Mouse (Mus musculus): ENCODE results near the gene Srp68. TPM values are rescaled to one million over a fixed set of nuclear protein-coding genes. Genes with fewer than 3 reads are reported as not detected.
"Not testable (repeated sequence)": the region's sequence is repeated elsewhere in the genome, so short reads cannot be mapped to it uniquely, and the experiment has no call there.

Gene Srp68
- total RNA-seq, 1 experiment from 2014 or later, result 63.1 TPM

GRCm38 (mm10) chr11:116282912-116283521, 9.0 kb upstream of the Srp68 start:
- no peak for DNase-seq

GRCm38 (mm10) chr11:116282089-116282488, 8.1 kb upstream of the Srp68 start:
- no peak for DNase-seq

DNA sequence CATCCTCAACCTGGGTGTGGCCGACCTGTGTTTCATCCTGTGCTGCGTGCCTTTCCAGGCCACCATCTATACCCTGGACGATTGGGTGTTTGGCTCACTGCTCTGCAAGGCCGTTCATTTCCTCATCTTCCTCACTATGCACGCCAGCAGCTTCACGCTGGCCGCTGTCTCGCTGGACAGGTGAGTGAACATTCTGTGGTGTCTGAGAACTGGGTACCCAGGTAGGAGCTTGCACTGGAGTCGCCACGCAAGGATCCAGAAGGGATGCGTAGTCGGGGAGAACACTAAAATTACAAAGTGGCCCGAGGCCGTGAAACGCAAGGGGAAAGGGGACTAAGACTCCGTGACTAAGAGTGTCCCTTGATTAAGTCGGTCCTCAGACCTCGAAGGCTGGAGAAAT, 7.7 kb upstream of the Srp68 start:
- no peak for DNase-seq

GRCm38 (mm10) chr11:116280751-116281663, 7.0 kb upstream of the Srp68 start, which contains the start of gene Galr2:
TSS of gene Galr2 (plus strand) at chr11:116280939.
- DNase-seq, result no peak

- not testable (repeated sequence) for DNase-seq
Measured at GRCm38 (mm10) chr11:116277184-116277583, 3.2 kb upstream of the Srp68 start.

DNA sequence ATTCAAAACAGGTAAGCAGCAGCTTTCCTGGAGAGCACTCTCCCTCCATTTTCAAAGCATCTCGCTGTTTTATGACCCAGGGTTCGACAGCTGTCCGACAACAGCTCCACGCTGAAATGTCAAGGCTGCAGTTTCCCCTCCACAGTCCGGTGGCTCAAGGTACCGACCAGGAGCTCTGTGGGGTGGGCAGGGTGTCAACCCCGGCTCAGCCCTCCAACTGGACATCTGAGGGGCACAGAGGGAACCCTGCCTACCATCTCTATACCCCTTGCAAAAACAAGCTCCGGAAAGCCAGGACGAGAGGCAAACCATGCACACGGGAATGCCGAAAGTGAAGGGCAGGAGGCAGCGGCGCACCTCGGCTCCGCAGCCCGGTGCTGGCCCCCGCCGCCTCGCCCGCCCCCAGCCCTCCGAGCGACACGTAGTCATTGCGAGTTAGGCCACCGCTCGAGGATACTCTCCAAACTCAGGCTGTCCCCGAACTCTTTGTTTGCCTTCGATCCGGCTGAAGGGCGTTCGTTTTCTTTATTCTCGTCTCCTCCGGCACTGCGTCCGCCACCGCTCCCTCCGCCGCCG, 460 bp downstream of the Srp68 start:
- no peak for DNase-seq

GRCm38 (mm10) chr11:116272589-116273468, 1.2 kb downstream of the Srp68 start:
- DNase-seq, result no peak

GRCm38 (mm10) chr11:116269560-116269959, 4.5 kb downstream of the Srp68 start:
- DNase-seq, result no peak

- DNase-seq, result no peak
Measured at GRCm38 (mm10) chr11:116268313-116268712, 5.7 kb downstream of the Srp68 start.

DNA sequence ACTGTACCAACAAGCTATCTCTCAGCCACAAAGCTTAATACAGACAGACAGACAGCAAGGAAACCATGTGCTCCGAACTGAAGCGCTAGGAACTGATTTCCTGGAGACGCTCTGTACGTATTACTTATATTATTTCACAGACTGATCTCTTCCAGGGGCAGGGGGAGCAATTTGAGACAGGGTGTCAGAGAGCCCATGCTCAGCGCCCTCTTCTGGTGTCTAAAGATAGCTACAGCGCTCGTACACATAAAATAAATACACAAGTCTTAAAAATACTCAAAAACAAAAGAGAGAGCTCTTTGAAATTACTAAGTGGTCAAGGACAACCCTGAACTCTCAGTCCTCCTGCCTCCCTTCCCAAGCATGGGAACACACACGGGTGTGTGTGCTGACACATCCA, 6.4 kb downstream of the Srp68 start:
- DNase-seq, result no peak

- DNase-seq, result no peak
Measured at GRCm38 (mm10) chr11:116265850-116266249, 8.2 kb downstream of the Srp68 start.

GRCm38 (mm10) chr11:116265352-116265751, 8.7 kb downstream of the Srp68 start:
- DNase-seq, result no peak

DNA sequence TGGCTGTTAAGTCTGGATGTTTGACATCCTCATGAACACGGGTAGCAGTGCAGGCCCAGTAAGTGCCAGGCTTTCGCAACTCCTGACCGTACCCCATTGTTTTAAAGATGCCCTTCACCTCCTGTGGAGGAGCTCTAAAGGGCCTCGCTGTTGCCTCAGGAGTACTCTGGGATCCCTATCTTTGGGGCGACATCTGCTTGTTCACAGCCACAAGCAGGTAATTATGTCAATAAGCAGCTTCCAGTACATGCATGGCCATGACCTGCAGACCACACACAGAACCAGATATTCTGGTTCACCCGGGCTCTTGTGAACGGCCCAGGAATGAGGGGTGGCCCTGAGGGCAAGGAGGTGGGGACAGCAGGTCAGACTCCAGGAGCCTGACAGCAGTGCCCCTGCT, 13.8 kb downstream of the Srp68 start:
- no peak for DNase-seq

- DNase-seq, result no peak
Measured at GRCm38 (mm10) chr11:116259461-116259860, 14.6 kb downstream of the Srp68 start.

- no peak for DNase-seq
Measured at GRCm38 (mm10) chr11:116255982-116256675, 17.9 kb downstream of the Srp68 start.

- no peak for DNase-seq
Measured at GRCm38 (mm10) chr11:116255090-116255981, 18.7 kb downstream of the Srp68 start.

GRCm38 (mm10) chr11:116254627-116255026, 19.4 kb downstream of the Srp68 start:
- no peak for DNase-seq

DNA sequence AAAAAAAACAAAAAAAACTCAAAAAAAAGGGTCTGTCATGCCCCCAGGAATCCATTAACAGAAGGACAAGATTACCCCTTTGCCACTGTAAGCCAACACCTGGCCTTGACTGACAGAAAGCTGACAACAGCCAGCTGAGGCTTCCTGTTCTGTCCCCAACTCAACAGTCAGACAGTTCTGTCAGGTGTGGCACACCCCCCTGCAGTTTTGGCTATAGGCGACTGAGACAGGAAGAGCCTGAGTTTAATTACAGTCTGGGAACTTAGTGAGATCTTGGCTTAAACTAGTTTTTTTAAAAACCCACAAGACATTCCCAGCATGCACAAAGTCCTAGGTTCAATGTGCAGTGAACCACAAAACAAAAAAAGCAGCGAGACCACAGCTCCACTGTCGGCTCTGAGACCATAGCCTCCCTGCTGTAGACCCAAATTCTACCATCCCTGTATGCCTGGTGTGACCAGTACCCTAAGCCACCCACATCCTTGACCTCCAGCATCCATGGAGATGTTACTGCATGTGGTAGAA, 20.9 kb downstream of the Srp68 start:
- DNase-seq, result no peak

DNA sequence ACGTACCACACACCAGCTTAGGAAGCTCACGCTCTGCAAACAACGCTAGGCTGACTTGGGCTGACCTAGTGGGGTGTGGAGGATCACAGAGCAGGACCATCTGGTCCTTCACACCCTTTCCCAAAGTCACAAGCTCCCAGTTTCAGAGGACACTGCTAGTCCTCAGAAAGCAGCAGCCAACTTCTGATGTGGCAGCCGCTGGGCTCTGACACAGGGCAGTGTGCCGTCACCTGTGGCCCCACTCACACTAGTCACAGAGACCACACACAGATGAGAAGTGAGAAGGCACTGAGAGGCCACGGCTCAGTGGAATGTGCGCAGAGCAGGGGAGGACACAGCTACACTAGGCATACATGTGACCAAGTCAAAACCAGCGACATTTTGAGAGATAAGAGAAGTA, 23.1 kb downstream of the Srp68 start:
- no peak for DNase-seq

Measured in adrenal gland, postnatal 14 days (tissue).